ENCODE assay signal across 7 mouse cellular contexts in genomic region chr13:67500084-67500719, GRCm38 (mm10). TPM values are rescaled to one million over a fixed set of nuclear protein-coding genes. Genes with fewer than 3 reads are reported as not detected.
A peak's percentile ranks its signal among the peaks of the same experiment; 100 is the strongest.
DNase-seq lines count a peak whose midpoint lies in the region; ATAC-seq lines count a peak whose summit lies in the region.

TSS of gene Zfp58 (minus strand) at chr13:67500555.

- H3K9ac ChIP-seq in intestine, embryonic 15.5 days: peak within 1 kb of the TSS; percentile 61

- H3K4me3 ChIP-seq in intestine, embryonic 15.5 days (replicated peaks): peak within 1 kb of the TSS; percentile 68
- H3K4me3 ChIP-seq in midbrain, embryonic 10.5 days: peak within 1 kb of the TSS; percentile 79

- H3K27ac ChIP-seq in intestine, embryonic 15.5 days: peak within 1 kb of the TSS; percentile 66; the same call in 1 of the 2 replicates
- peak within 1 kb of the TSS; percentile 85 for H3K27ac ChIP-seq in midbrain, embryonic 10.5 days (replicated peaks)

- no peaks in the 10 kb centered on the region for H3K9me3 ChIP-seq in intestine, embryonic 15.5 days
- no peaks in the 10 kb centered on the region for H3K9me3 ChIP-seq in midbrain, embryonic 10.5 days (replicated peaks)

- H3K4me2 ChIP-seq in intestine, embryonic 15.5 days (replicated peaks): peak within 1 kb of the TSS; percentile 64

- peak; percentile 91 for DNase-seq in adrenal gland, adult 2 months
- peak; percentile 69 for DNase-seq in embryo, embryonic 11.5 days (ENCODE audit: low read depth, low spot score)
- DNase-seq in gastrocnemius, postnatal 36 days: peak; percentile 64 to 69
- DNase-seq in left cerebral cortex, postnatal 25 days (ENCODE audit: low spot score in 2 of 2): peak; percentile 87 to 96
- DNase-seq in midbrain, embryonic 10.5 days (ENCODE audit: low spot score): peak; percentile 78
- peak; percentile 59 for DNase-seq in right cerebral cortex, postnatal 4 days

- intact Hi-C loops in gastrocnemius, postnatal 36 days (cut with DNase I): no loop called here
- intact Hi-C loops in left cerebral cortex, postnatal 25 days (cut with DNase I): loop anchor here (1.0 kb wide), 1 partner anchor 16 kb away; the partner anchor contains the start of gene Zfp874b

- peak; percentile 98 for ATAC-seq in intestine, embryonic 15.5 days

- H3K4me1 ChIP-seq in intestine, embryonic 15.5 days (replicated peaks): 0 out of 2 replicates have a peak, but pooled peaks cover 4% of the 10 kb centered on the region
- H3K4me1 ChIP-seq in midbrain, embryonic 10.5 days: peaks cover 8% of the 10 kb centered on the region

- H3K27me3 ChIP-seq in intestine, embryonic 15.5 days (replicated peaks): no peaks in the 10 kb centered on the region
- H3K27me3 ChIP-seq in midbrain, embryonic 10.5 days (ENCODE audit: low read depth, poor library complexity, severe bottlenecking): no peaks in the 10 kb centered on the region

- 0 out of 2 replicates have a peak, but pooled peaks cover under 1% of the 10 kb centered on the region for H3K36me3 ChIP-seq in intestine, embryonic 15.5 days
- H3K36me3 ChIP-seq in midbrain, embryonic 10.5 days: peaks cover 8% of the 10 kb centered on the region

- under 1% methylated on average over 22 of the region's 22 CpGs for WGBS in intestine, embryonic 15.5 days
- WGBS in midbrain, embryonic 10.5 days: under 1% methylated on average over 22 of the region's 22 CpGs

RNA-seq across cellular contexts. Expression of gene Zfp58, which starts in this region (rescaled TPM):
- 1 to 10 TPM; 7.5 to 7.6 TPM for total RNA-seq in adrenal gland, adult 2 months (2021)
- polyA plus RNA-seq in adrenal gland, adult 2 months (2012; rRNA removed): 0.17 and 0.20 TPM in 2 replicates
- 1 to 10 TPM; 2.5 to 3.8 TPM for total RNA-seq in gastrocnemius, postnatal 36 days (2021)
- 10.6 and 12.4 TPM in 2 replicates for polyA plus RNA-seq in intestine, embryonic 15.5 days (2015; fragmentation: Nextera tagmentation; extraction: Ambion mirVana)
- total RNA-seq in left cerebral cortex, postnatal 25 days (2021): 1 to 10 TPM; 6.0 to 8.1 TPM
- polyA plus RNA-seq in midbrain, embryonic 10.5 days (2016; fragmentation: Nextera tagmentation; extraction: Ambion mirVana): 15.1 and 15.9 TPM in 2 replicates

Comparison
In these comparisons a context has a peak if more than half of its experiments do, and no peak if none do; other contexts are left out.
1. Peak in every context shown above with its lines: DNase-seq, ATAC-seq, H3K4me3 ChIP-seq and H3K27ac ChIP-seq.